Mouse (Mus musculus) T-helper 2 cell (primary cell): ENCODE measurements at regions not wholly inside any gene's neighbourhood (a gene's known extent, or its start where the extent isn't known, plus 50 kb on each side); places are given as distances from the start of the nearest gene placed in this dataset.

Source experiments
- in situ Hi-C: fragments of 300-600 bp; cut with MboI, MseI; formaldehyde crosslinking; loops from one replicate; pipeline ENCODE4 v1.15.1; 2025; ENCODE audit warnings: high pct_unique_total_duplicates

DNA sequence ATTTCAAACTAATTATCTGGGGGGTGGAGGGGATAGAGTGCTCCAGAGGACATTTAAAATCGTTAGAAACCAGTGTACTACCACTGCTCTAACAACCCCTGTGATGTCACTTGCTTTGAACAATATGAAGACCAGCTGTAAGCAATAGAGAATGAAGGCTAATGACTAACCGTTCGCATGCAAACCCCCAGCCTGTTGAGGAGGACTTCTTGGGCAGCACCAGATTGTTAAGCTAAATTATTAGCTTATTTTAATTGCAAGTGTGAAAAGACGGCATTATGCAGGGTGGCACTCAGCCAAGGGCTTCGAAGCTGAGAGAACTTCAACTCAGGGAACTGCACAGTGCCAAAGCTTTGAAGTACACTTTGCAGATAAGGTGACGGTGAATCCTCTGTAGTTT lies 452.0 kb upstream of the Adamts9 start:
- in situ Hi-C loops, result no loop called here

DNA sequence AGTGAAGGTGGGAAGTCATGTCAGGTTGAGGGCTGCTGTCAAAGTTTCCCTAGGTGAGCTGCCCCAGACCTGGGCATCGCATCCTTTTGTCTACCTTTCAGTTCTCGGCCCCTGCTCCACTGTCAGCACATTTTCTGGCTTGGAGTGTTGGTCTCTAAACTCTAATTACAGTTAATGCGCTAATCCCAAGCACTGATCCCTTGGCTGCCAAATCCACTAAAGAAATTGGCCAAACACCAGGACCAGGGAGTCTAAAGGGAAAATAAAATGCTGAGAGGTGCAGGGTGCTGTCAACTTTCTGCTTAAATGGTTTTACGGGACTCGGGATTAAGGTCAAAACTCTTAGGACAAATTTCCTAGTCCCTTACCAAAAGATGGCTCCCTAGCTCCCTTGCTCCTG lies 450.3 kb upstream of the Adamts9 start:
- in situ Hi-C loops, result no loop called here

DNA sequence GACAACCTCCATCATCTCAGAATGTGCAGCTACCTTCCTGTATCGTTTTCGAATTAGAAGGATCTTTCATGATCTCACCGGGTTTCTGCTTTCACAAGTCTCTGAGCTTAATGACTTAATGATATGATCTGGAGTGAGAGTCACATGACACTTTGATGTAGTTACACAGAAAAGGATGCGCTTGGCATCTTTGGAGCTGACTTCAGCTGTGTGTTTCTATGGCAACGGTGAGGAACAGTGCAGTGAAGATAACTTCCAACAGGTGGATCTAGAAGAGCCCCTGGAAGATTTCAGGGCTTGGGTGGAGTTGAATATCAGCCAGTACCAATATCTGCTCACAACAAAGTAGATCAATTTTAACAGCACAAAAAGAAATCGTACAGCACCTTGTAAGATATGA lies 449.1 kb upstream of the Adamts9 start:
- in situ Hi-C loops, result no loop called here

DNA sequence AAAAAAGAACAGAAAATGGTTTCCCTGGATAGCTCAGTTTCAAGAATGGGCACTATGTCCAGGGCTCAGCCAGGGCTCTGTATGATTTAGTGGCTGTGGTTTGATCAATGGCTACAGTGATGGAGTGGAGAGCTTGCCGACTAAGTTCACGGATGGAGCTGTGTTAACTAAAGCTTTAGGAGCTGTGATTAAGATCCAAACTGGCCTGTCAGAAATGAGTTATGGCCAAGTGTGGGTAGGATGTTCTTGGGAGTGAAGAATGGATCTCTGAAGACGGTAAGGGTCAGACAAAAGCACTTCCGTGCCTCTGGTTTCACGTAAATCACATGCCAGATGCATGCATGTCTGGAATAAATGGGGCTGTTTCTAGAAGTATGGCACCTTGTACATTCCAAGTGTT lies 447.9 kb upstream of the Adamts9 start:
- in situ Hi-C loops, result no loop called here

DNA sequence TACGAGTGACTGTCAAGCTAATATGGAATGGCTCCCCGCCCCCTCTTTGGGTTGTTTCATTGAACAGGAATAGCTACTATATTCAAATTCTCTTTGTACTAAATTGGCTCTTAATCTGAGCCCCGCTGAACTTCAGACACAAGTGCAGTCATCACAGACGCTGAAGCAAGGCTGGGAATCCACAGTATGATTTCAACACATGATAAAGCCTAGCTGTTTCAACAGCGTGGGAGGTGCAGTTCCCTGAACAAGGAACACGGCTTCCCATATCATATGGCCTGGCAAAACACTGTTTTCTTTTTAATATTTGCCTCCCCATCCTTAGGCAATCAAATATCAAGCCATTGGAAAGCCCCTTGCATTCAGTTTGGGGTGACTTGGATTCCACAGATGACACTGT lies 428.0 kb upstream of the Adamts9 start:
- in situ Hi-C loops, result no loop called here

DNA sequence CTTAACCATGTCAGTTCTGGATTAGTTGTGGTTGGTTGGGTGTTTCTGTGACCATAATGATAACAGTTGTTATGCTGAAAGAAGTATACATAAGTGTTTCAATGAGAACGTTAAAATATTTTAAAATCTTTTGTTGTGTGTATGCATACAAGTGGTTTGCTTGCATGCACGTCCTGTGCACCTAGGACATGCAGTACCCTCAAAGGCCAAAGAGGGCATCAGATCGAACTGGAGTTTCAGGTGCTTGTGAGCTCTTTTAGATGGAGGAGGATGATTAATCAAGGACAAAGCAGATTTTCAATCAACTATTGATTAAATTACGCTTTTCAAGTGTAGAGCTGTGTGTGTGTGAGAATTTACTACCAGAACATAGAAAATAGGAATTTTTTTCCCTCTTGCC lies 420.6 kb upstream of the Adamts9 start:
- in situ Hi-C loops, result no loop called here

DNA sequence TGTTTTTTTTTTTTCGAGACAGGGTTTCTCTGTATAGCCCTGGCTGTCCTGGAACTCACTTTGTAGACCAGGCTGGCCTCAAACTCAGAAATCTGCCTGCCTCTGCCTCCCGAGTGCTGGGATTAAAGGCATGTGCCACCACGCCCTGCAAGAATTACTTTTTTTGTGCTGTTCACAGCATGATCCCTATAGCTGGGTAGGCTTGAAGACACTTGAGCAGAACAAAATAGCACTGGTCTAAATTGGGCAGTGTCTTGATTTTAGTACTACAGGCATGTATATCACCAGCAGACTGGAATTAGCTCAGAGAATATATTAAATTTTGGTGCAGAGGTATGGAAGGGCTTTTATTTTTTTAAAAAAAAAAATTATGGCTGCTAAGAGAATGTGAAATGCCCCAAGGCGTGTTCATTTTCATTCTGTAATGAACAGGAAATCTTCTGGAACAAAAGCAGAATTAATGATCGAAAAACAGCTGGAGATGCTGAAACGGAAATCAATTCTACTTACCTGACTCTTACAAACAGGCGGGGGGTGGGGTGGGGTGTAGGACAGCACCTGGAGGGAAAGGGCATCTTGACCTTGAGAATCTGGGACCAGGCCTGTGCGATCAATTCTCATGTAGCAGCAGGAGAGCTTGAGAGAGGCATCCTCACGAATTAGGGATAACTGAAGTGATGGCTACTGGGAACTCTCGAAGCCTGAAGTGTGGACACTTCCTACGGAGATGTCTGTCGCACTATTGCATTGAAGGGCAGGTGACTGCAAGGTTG lies 410.2 kb upstream of the Adamts9 start:
- in situ Hi-C loops, result no loop called here

DNA sequence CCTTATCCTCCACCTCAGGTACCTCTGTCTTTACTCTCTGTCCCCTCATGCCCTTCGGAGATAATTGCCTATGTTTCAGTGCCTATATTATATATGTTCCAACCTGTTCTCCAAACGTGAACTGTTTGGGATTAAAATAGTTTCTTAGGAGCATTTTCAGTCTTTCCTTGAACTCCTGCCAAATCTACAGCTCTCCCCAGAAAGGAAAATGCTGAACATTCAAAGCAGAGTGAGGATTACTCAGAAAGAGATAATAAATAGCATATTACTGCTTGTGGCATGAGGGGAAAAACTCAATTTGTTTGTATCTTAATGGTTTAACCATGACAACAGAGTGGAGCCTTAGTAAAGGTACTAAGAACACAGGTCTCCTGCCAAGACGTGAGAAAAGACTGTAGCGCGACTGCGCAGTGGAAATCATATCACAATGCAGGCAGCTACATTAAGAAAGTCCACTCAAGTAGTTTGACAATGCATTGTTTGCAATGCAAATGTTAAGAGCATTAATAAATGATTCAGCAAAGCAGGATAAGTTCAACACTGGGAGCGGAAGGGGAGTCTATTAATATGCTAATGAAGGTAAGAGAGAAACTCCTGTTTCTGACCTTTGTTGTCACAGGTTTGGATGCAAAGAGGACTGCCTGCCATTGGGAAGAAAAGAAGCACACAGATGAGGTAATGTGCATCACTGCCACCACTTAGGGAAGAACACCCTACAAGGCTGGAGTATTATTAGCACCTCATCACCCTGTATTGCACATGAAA lies 406.8 kb upstream of the Adamts9 start:
- in situ Hi-C loops, result no loop called here

DNA sequence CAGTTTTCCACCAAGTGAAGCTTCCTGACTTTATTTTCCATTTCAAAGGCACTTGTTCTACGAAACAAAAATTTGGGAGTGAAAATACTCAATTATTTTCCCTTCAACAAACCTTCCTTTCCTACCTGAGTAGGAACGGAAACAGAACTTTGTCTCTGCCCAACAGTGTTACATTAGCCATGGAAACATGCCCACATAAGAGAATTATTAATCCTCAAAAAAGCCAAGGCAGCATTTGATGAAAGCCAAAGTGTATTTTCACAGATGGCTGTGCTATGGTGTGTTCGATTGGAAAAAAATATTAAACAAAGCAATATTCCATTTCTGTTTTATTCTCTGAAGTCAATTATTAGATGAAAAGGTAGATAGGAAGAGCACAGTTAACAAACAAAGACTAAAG lies 404.8 kb upstream of the Adamts9 start:
- in situ Hi-C loops, result no loop called here

DNA sequence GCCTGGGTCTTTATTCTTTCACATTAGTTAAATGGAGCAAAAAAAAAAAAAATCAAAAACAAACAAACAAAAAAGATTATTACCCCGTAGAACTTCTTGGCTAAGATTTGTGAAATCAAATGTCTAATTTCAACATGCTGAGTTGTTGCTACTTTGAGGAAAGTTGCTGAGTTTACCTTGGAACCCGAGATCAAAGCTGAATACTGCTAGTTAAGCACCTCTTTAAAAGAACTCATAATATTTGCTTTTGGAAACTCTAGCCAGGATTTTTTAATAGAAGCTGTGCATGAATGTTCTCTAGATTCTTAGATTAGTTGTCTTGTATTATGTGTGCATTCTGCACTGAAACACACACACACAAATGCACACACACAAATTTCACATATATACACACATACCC lies 385.4 kb upstream of the Adamts9 start:
- in situ Hi-C loops, result no loop called here

DNA sequence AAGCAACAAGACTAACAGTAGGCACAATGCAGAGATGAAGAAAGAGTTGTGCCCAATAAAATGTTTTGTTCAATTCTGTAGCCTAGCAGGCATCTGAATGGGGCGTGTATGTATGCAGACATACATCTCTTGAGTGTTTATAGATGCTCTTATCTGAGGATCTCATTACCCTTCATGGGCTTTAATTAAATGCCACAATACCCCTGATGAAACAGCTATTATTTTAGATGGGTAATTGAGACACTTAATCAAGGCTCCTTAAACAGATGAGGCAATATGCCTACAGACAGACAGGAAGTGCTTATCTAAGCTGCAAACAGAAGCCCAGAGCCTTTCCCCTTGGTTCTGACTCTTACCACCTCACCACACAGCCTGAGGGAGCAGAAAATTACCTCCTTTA lies 384.6 kb upstream of the Adamts9 start:
- in situ Hi-C loops, result no loop called here

DNA sequence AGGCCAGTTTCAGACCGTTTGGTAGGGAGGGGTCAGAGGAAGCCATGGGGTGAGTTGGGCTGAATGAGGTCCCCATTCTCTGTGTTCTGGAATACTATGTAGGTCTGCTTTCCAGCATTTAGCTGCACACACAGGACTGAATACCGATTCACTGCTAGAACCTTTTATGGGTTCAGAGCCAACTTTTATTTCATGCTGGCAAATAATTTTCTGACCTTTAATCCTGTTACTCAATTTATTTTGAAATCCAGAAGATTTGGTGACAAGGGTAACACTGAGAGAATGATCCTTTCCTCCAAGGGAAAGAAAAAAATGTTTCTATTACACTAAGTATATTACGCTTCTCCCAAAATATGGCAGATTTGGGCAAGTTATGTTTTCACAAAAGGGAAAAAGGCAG lies 380.6 kb upstream of the Adamts9 start:
- in situ Hi-C loops, result loop anchor here (5.0 kb wide), 1 partner anchor 372 kb away; no protein-coding TSS in a partner anchor

DNA sequence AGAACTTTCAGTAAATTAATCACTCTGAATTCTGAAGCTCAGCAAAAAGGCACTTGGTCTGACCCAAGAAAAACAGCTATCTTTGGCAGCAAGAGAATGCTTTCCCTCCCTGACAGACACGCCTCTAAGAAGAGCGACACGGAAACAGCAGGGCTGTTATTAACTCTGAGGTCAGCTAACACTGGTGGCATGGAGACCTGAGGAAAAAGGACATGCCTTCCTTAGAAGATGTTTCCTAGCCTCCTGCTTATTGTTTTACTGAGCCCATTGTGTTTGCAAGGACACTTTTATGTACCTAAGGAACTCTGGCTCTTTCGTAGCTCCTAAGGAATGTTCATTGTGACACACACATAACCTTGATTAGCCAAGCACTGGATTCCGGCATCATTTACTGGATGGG lies 371.3 kb upstream of the Adamts9 start:
- in situ Hi-C loops, result no loop called here

DNA sequence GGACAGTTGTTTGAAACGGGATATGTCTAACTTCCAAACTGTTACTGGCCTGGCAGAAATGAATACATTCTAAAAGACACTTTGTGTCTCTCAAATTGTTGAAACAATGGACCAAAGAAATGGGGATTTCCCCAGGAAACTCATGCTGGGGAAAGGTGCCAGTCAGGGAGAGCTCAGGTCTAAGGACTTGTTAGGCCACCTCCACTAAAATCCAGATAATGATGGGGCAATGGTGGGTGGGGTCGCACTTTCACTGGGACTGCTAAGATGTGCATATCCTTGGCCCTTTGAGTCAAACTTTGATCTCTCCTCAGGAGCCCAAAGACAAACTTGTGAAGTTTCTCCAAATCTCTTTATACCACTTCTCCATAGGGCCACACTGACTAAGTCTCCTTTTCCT lies 361.9 kb upstream of the Adamts9 start:
- in situ Hi-C loops, result loop anchor here (10.0 kb wide), 1 partner anchor 880 kb away; no protein-coding TSS in a partner anchor

DNA sequence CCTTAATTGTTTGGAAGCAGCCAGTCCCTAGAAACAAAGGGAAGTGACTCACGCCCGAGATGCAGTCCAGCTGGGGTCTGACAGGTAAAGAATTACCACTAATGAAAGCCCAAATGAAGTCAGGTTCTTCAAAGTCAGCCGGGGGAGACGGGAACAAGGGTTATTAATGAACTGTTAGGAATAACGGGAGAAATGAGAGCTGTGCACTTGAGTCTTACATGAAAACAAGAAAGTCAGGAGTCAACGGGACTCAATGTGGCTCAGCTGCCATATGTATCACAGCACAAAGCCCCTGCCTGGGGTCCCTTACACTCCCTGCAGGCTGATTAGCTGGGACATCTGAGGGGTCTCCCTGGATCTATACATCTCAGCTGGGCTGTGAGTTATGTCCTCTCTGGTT lies 354.7 kb upstream of the Adamts9 start:
- in situ Hi-C loops, result no loop called here

DNA sequence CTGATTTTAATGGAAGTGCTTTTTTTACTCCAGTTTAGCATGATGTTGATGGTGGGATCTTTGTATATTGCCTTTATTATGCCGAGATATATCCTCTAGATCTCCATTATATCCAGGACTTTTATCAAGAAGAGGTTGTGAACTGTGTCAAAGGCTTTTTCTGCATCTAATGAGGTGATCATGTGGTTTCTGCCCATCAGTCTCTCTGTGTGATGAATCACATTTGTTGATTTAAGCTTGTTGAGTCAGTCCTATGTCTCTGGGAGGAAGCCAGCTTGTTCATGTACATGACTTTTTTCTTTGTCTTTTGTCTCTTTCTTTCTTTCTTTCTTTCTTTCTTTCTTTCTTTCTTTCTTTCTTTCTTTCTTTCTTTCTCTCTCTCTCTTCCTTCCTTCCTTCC lies 348.4 kb upstream of the Adamts9 start:
- in situ Hi-C loops, result no loop called here

DNA sequence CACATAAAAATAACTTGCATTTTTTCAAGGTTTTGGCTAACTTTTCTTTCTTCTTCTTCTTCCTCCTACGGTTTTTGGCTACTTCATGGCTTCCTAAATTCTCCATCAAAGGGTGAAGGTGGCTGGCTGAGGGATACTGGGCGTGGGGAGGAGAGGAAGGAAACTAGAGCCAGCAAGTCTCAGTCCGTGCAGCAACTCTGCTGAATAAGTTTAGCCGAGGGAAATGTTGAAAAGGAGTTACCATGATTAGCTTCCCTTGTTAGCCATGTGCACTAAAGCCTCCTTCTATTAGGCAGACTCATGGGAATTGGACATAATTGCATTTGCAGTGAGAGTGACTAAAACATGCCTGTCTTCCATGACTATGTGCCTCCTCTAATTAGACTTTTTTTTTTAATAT lies 345.1 kb upstream of the Adamts9 start:
- in situ Hi-C loops, result no loop called here

DNA sequence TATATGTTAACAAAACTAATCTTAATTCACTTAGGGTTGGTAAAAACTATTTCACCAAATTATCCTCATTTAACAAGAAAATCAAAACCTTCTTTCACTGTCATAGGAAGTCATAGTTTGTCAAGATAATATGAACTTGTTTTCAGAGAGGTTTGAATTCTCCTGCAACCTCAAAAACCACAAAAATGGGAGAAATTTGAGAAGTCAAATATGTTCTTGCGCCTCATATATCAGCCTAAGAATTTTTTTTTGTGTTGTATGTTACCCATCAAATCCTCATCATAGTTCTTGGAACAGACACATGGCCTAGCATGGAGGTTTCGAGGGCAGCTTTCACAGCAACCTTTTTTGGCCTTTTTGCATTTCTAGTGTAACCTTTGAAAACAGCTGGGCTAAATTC lies 342.5 kb upstream of the Adamts9 start:
- in situ Hi-C loops, result no loop called here

DNA sequence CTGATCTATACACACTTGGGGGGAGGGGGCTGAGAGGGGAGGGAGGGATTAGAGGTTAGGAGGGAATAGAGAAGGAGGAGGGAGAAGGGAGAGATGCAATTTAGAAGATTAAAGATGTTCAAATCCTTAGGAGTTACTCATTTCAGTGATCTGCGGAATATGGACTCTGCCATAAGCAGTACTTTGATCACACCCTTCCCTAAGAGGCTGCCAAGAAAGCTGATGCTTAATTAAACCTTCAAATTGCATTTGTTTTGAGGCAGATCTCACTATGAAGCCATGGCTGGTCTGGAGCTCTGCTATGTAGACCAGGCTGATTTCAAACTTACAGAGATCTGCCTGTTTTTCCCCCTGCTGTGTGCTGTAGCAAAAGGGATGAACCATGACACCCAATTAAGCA lies 338.2 kb upstream of the Adamts9 start:
- in situ Hi-C loops, result no loop called here

DNA sequence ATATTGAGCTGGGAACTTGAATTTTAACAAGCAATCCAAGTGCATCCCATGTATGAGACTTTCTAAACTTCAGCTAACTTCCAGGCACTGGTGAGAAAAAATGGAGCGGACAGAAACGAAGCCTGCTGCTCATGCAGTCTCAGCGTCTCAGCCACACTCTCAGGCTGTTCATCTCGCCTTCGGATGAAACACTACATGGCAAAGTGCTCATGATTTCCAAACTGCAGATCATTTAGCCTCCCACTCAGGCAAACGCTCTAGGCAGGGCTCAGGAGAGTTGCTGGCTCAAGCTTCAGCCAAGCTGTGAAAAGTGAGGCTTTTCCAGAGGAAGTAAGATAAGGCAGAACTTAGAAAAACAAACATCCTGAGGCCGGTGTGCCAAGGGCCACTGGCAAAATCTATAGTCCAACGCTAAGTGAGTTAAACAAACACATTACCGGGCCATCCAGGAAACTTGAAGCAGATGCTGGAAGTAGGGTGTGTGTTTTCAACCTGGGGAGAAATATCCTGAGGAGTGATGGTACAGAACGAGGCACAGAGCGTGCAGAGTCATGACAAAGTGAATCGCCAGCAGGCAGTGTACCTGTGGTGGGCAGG lies 330.7 kb upstream of the Adamts9 start:
- in situ Hi-C loops, result no loop called here

DNA sequence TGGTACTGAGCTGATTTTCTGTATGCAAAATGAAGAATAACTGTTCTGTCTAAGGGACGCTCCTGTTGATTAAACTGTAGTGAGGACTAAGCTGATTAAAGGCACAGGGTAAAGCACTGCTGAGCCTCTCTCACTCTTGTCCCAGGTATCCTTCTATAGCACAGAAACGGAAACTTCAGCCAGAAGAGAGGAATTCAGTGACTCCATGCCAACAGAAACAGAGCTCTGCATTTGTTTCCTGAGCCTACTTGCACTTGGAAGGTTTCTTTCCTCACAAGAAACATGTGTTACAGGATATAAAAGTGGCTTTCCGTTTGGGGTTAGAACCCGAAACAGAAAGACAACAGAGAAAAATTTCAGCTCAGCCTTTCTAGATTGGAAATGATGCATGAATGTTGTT lies 328.9 kb upstream of the Adamts9 start:
- in situ Hi-C loops, result no loop called here

DNA sequence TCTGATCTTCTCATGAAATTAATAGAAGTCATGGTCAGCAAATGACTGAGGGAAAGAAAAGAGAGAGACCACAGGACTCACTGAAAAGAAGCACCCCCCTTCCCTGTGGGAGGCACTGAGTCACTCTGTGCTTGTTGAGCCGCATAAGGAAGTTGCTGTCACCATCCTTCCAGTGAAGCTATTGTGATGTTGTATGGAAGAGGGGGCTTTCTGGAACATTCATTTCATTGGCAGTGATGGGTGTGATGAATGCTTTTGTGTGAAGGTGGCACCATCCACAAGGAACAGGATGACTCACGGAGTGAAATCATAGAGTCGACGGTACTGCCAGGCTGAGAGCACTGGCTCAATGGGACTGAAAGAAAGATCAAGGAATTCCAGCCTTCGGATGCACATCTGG lies 323.5 kb upstream of the Adamts9 start:
- in situ Hi-C loops, result no loop called here

DNA sequence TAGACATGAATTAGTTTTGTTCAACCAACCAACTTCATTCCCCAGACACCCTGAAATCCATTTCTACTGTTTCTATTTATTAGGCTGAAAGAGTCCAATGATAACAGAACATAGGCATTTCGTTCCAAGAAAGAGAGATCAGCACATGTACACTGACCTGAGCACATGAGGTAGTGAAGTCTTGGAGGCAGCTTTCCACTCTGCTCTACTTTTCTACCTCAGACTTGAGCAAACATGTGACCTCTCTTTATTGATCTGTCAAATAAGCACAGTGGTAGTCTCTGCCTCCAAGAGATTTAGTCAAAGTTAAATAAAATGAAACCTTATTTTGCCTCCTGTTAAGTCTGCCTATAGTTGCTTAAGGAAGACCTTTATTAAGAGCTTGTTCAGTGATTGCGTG lies 321.9 kb upstream of the Adamts9 start:
- in situ Hi-C loops, result no loop called here
